Mouse (Mus musculus) brain, embryonic 18.5 days (tissue): ENCODE measurements around the gene Serpina1e.

Source experiments
- DNase-seq: peaks from one replicate; pipeline ENCODE4 v3.0.0-alpha.2; 2012; ENCODE audit warnings: low read depth, low spot score

The Serpina1e gene

GRCm38 (mm10) chr12:103958798-103959197 is at the start of gene Serpina1e:
Gene Serpina1e (minus strand): TSS chr12:103958975.
- DNase-seq = no peak

- DNase-seq = no peak
Observed at GRCm38 (mm10) chr12:104004689-104005088, 45.9 kb upstream of the Serpina1e start.

- no peak for DNase-seq
Observed at GRCm38 (mm10) chr12:104003238-104003612, 44.5 kb upstream of the Serpina1e start.

GRCm38 (mm10) chr12:104002569-104003237 is 43.9 kb upstream of the Serpina1e start:
- no peak for DNase-seq

- DNase-seq = no peak
Observed at GRCm38 (mm10) chr12:104000594-104000993, 41.8 kb upstream of the Serpina1e start.

GRCm38 (mm10) chr12:103999611-104000010 is 40.8 kb upstream of the Serpina1e start:
- no peak for DNase-seq

- no peak for DNase-seq
Observed at GRCm38 (mm10) chr12:103996513-103996912, 37.7 kb upstream of the Serpina1e start.

GRCm38 (mm10) chr12:103995292-103996072 is 36.7 kb upstream of the Serpina1e start:
- peak; percentile 42 for DNase-seq

GRCm38 (mm10) chr12:103992945-103993344 is 34.2 kb upstream of the Serpina1e start:
- no peak for DNase-seq

- no peak for DNase-seq
Observed at GRCm38 (mm10) chr12:103989857-103990256, 31.1 kb upstream of the Serpina1e start, which contains the start of gene Serpina11. Gene Serpina11 (minus strand): TSS chr12:103989957.

- no peak for DNase-seq
Observed at GRCm38 (mm10) chr12:103989514-103989767, 30.7 kb upstream of the Serpina1e start.

GRCm38 (mm10) chr12:103988754-103989513 is 30.2 kb upstream of the Serpina1e start:
- no peak for DNase-seq

- no peak for DNase-seq
Observed at GRCm38 (mm10) chr12:103985868-103986267, 27.1 kb upstream of the Serpina1e start.

- DNase-seq = no peak
Observed at GRCm38 (mm10) chr12:103984935-103985334, 26.2 kb upstream of the Serpina1e start.

GRCm38 (mm10) chr12:103981646-103982360 is 23.0 kb upstream of the Serpina1e start:
- DNase-seq = peak; percentile 40

- no peak for DNase-seq
Observed at GRCm38 (mm10) chr12:103978294-103978693, 19.5 kb upstream of the Serpina1e start.

GRCm38 (mm10) chr12:103977846-103978245 is 19.1 kb upstream of the Serpina1e start:
- DNase-seq = no peak

GRCm38 (mm10) chr12:103977060-103977459 is 18.3 kb upstream of the Serpina1e start:
- no peak for DNase-seq

- DNase-seq = no peak
Observed at GRCm38 (mm10) chr12:103971080-103971479, 12.3 kb upstream of the Serpina1e start.

GRCm38 (mm10) chr12:103969577-103970116 is 10.9 kb upstream of the Serpina1e start:
- DNase-seq = no peak

GRCm38 (mm10) chr12:103966761-103967160 is 8.0 kb upstream of the Serpina1e start:
- no peak for DNase-seq
